Mouse (Mus musculus) intestine, postnatal 0 days (tissue): ENCODE measurements around the gene Dctpp1. TPM values are rescaled to one million over a fixed set of nuclear protein-coding genes. Genes with fewer than 3 reads are reported as not detected.
"Not testable (repeated sequence)": the region's sequence is repeated elsewhere in the genome, so short reads cannot be mapped to it uniquely, and the experiment has no call there.

Experiments
- ATAC-seq: fragments of 200-750 bp; cut with Nextera tagmentation; 2 replicates; pipeline ENCODE4 v1.8.0; 2017; ENCODE audit warnings: mild to moderate bottlenecking, moderate TSS enrichment, moderate library complexity
- H3K27ac ChIP-seq: fragments of 300-500 bp; sonication (generic); 2 replicates; pipeline ENCODE4 v1.5.1; 2014; ENCODE audit warnings: mild to moderate bottlenecking, low read depth, low read length, moderate library complexity
- H3K27me3 ChIP-seq: fragments of 300-500 bp; sonication (generic); replicated peaks from 2 replicates; pipeline ENCODE4 v1.6.1; 2014; ENCODE audit warnings: low read length, mixed read lengths; ENCODE audit not compliant: control insufficient read depth, insufficient read depth
- H3K36me3 ChIP-seq: fragments of 300-500 bp; sonication (generic); 2 replicates; pipeline ENCODE4 v1.6.1; 2014; ENCODE audit warnings: mild to moderate bottlenecking, moderate library complexity; ENCODE audit not compliant: control insufficient read depth, insufficient read depth
- H3K4me1 ChIP-seq: fragments of 300-500 bp; sonication (generic); replicated peaks from 2 replicates; pipeline ENCODE4 v1.6.1; 2014; ENCODE audit warnings: antibody characterized with exemption, low read length, mixed read lengths; ENCODE audit not compliant: control insufficient read depth, insufficient read depth
- H3K4me2 ChIP-seq: fragments of 300-500 bp; sonication (generic); replicated peaks from 2 replicates; pipeline ENCODE4 v1.6.1; 2014; ENCODE audit warnings: low read depth, mild to moderate bottlenecking, moderate library complexity
- H3K4me3 ChIP-seq: fragments of 300-500 bp; sonication (generic); 2 replicates; pipeline ENCODE4 v1.5.1; 2014; ENCODE audit warnings: low read depth, low read length
- H3K9ac ChIP-seq: fragments of 300-500 bp; sonication (generic); 2 replicates; pipeline ENCODE4 v1.6.1; 2014; ENCODE audit warnings: mild to moderate bottlenecking, low read depth, low read length
- H3K9me3 ChIP-seq: fragments of 300-500 bp; sonication (generic); 2 replicates; pipeline ENCODE4 v1.6.1; 2016; ENCODE audit warnings: mixed run types; ENCODE audit not compliant: control insufficient read depth
- CTCF ChIP-seq: sonication (generic); IDR thresholded peaks from 2 replicates; pipeline ENCODE4 v1.5.1; 2016; ENCODE audit warnings: low read depth, mild to moderate bottlenecking, control low read depth, antibody characterized with exemption, moderate library complexity
- WGBS: fragments of 180-500 bp; shearing (Covaris S2); extraction: QIAGEN DNeasy Blood & Tissue Kit; methylation state at CpG from one replicate; pipeline ENCODE4 v1.1.7; 2014; 5-methylcytosine and 5-hydroxymethylcytosine counted together
- polyA plus RNA-seq: library from polyadenylated mRNA; unstranded; fragments of >200 nt; fragmentation: Nextera tagmentation; extraction: Ambion mirVana; gene quantifications from 2 replicates; pipeline ENCODE4 v1.2.1, GENCODE M21; 2015

Gene Dctpp1
- polyA plus RNA-seq, 1 experiment from 2014 or later, result 75.2 TPM

DNA sequence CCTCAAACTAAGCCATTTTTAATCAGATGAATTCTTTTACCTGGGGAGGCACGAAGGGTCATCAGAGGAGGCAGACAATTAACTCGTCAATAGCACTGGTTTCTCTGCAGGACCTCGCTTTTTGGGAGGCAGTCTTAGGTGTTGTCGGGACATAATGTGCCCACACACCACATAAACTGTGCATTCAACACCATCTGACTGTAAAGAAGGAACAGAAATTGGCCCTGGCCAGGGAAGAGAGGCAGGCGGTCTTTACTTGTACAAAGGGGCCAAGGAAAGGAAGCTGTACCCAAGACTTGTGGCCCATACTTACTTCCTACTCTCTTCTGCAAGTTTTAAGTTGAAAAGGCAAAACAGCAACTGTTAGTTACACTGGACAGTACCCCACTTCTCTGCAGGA, 4.0 kb downstream of the Dctpp1 start:
- H3K9me3 ChIP-seq, result no peaks in the 10 kb centered on the region
- peaks cover 6% of the 10 kb centered on the region; the same call in 1 of the 2 replicates for H3K36me3 ChIP-seq
- WGBS, result 90% methylated on average over 5 of the region's 5 CpGs
- no peak for TF ChIP-seq CTCF
- H3K4me3 ChIP-seq, result no peak overlapping the region
- H3K27ac ChIP-seq, result no peak overlapping the region
- H3K4me2 ChIP-seq, result no peak overlapping the region
- no peak overlapping the region for H3K9ac ChIP-seq
- H3K27me3 ChIP-seq, result no peaks in the 10 kb centered on the region
- no peak for ATAC-seq
- H3K4me1 ChIP-seq, result no peaks in the 10 kb centered on the region

DNA sequence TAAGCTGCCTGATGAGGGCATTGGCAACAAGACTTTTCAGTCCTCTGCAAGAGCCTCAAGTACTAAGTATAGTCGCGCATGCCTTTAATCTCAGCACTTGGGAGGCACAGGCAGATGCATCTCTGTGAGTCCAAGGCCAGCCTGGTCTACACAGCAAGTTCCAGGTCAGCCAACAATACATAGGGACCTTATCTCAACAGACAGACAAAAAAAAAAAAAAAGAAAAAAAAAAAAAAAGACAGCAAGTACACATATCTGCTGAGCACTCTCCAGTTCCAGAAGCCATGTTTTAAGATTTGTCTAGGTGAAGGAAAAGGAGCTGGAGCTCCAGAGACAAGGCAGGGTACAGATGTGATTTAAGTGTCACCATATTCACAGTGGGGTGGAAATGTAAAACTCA, 4.5 kb downstream of the Dctpp1 start:
- no peak for ATAC-seq

DNA sequence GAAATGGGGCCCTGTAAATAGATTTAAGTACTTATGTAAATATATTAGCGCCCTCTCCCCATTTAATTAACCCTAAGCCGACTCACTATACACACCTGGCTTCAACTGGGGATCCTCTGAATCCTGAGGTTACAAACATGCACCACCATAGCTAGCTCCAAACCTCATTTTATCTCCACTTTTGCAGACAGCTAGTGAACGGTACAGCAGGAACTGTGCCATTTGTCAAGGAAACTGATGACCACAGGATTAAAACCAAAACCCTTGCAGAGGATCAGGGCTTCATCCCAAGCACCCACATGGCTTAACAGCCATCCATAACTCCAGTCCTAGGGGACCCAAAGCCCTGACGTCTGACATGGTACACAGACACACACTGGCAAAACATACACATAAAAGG, 5.5 kb downstream of the Dctpp1 start:
- no peak for TF ChIP-seq CTCF
- Histone ChIP-seq H3K4me3 (peak overlapping the region; percentile 61; the same call in 1 of the 2 replicates), H3K36me3 (peaks cover 8% of the 10 kb centered on the region; the same call in 1 of the 2 replicates), H3K9ac (no peak overlapping the region), H3K4me1 (no peaks in the 10 kb centered on the region), H3K27ac (no peak overlapping the region), H3K27me3 (no peaks in the 10 kb centered on the region), H3K9me3 (no peaks in the 10 kb centered on the region), H3K4me2 (peak overlapping the region; percentile 83)
- WGBS, result 11% methylated on average over 4 of the region's 4 CpGs
- no peak for ATAC-seq

More for the DNA sequence above, 4.5 kb downstream of the Dctpp1 start:
- H3K4me1 ChIP-seq, result no peaks in the 10 kb centered on the region
- no peak for TF ChIP-seq CTCF
- 98% methylated on average over 2 of the region's 2 CpGs for WGBS
- no peak overlapping the region for H3K4me3 ChIP-seq
- H3K4me2 ChIP-seq, result no peak overlapping the region
- H3K36me3 ChIP-seq, result peaks cover 6% of the 10 kb centered on the region; the same call in 1 of the 2 replicates
- H3K9ac ChIP-seq, result no peak overlapping the region
- H3K27me3 ChIP-seq, result no peaks in the 10 kb centered on the region
- H3K27ac ChIP-seq, result no peak overlapping the region
- H3K9me3 ChIP-seq, result no peaks in the 10 kb centered on the region

DNA sequence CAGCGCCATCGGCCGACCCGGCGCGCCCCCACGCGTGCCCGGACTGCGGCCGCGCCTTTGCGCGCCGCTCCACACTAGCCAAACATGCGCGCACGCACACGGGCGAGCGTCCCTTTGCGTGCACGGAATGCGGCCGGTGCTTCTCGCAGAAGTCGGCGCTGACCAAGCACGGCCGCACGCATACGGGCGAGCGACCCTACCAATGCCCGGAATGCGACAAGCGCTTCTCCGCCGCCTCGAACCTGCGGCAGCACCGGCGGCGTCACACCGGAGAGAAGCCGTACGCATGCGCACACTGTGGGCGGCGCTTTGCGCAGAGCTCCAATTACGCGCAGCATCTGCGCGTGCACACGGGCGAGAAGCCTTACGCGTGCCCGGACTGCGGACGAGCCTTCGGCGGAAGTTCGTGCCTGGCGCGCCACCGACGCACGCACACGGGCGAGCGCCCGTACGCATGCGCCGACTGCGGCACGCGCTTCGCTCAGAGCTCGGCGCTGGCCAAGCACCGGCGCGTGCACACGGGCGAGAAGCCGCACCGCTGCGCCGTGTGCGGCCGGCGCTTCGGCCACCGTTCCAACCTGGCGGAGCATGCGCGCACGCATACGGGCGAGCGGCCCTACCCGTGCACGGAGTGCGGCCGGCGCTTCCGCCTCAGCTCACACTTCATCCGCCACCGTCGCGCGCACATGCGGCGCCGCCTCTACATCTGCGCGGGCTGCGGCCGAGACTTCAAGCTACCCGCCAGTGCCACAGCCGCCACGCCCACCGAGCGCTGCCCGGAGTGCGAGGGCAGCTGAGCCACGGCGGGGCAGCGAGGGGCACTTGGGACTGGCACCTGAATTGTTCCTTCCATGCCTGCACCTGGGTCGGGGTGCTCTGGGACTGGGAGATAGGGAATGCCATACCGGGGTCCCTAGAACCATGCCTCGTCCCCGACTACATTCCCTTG, 6.4 kb downstream of the Dctpp1 start:
- H3K4me3 ChIP-seq, result peak overlapping the region; percentile 61
- no peaks in the 10 kb centered on the region for H3K9me3 ChIP-seq
- H3K4me1 ChIP-seq, result no peaks in the 10 kb centered on the region
- peak; percentile 94 for ATAC-seq
- no peaks in the 10 kb centered on the region for H3K27me3 ChIP-seq
- TF ChIP-seq CTCF, result peak; percentile 16
- peak overlapping the region; percentile 59 for H3K9ac ChIP-seq
- peak overlapping the region; percentile 51 for H3K27ac ChIP-seq
- under 1% methylated on average over 136 of the region's 136 CpGs for WGBS
- H3K36me3 ChIP-seq, result peaks cover 17% of the 10 kb centered on the region; the same call in 1 of the 2 replicates
- peak overlapping the region; percentile 83 for H3K4me2 ChIP-seq

DNA sequence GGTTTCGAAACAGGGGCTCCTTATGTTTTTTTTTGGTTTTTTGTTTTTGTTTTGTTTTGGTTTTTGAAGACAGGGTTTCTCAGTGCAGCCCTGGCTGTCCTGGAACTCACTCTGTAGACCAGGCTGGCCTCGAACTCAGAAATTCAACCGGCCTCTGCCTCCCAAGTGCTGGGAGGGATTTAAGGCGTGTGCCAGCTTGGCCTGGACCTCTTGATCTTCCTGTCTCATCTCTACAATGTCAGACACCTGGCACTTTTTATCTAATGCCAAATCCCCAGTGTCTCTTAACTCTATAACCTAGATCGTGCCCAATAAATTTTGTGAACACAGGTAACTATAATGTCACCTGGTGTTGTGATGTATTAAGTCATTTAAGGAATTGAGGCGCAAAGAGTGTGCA, 7.2 kb downstream of the Dctpp1 start:
- TF ChIP-seq CTCF, result no peak
- no peaks in the 10 kb centered on the region for H3K27me3 ChIP-seq
- peak overlapping the region; percentile 83 for H3K4me2 ChIP-seq
- peak overlapping the region; percentile 59 for H3K9ac ChIP-seq
- peaks cover 17% of the 10 kb centered on the region; the same call in 1 of the 2 replicates for H3K36me3 ChIP-seq
- H3K9me3 ChIP-seq, result no peaks in the 10 kb centered on the region
- no peaks in the 10 kb centered on the region for H3K4me1 ChIP-seq
- peak overlapping the region; percentile 61 for H3K4me3 ChIP-seq
- 77% methylated on average over 6 of the region's 6 CpGs for WGBS
- no peak for ATAC-seq
- H3K27ac ChIP-seq, result peak overlapping the region; percentile 51; the same call in 1 of the 2 replicates

DNA sequence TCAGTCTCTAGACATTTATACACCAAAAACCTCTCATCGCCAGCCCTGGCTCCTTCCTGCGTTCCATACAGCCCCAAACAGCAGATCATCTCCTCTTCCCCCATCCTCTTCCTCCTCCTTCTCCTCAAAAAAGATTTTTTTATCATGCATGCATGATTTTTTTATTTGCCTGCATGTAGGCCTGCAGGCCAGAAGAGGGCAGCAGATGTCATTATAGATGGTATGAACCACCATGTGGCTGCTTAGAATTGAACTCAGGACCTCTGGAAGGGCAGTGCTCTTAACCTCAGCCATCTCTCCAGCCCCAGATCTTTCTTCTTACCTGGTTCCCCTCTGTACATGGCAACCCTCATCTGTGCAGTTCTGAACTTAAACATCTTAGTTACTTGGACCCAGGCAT, 8.1 kb downstream of the Dctpp1 start:
- TF ChIP-seq CTCF, result peak; percentile 69
- ATAC-seq, result no peak
- WGBS, result 83% methylated on average over 2 of the region's 2 CpGs

DNA sequence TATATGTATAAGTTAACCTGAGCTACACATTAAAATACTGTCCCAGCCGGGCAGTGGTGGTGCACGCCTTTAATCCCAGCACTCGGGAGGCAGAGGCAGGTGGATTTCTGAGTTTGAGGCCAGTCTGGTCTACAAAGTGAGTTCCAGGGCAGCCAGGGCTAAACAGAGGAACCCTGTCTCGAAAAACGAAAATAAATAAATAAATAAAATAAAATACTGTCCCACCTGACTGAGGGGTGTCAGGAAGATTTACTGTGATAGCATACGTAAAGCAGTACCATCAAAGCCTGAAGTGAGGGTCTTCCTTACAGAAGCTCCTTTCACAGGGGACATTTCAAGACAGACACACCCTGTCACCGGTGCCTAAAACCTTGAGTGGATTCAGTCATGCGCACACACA, 10.0 kb downstream of the Dctpp1 start:
- WGBS, result 89% methylated on average over 8 of the region's 8 CpGs
- not testable (repeated sequence) for ATAC-seq

More for the DNA sequence above, 8.1 kb downstream of the Dctpp1 start:
- Histone ChIP-seq H3K27ac (no peak overlapping the region), H3K27me3 (no peaks in the 10 kb centered on the region), H3K4me1 (no peaks in the 10 kb centered on the region), H3K9ac (no peak overlapping the region), H3K36me3 (peaks cover 22% of the 10 kb centered on the region), H3K4me3 (no peak overlapping the region), H3K9me3 (no peaks in the 10 kb centered on the region), H3K4me2 (no peak overlapping the region)

More for the DNA sequence above, 10.0 kb downstream of the Dctpp1 start:
- not testable (repeated sequence) for H3K4me2 ChIP-seq, H3K27me3 ChIP-seq, H3K27ac ChIP-seq, H3K9me3 ChIP-seq, H3K9ac ChIP-seq, H3K4me3 ChIP-seq, H3K4me1 ChIP-seq
- H3K36me3 ChIP-seq, result peaks cover 21% of the 10 kb centered on the region
